Mouse (Mus musculus) hindbrain, embryonic 16.5 days (tissue): ENCODE results near the gene Marcks. TPM values are rescaled to one million over a fixed set of nuclear protein-coding genes. Genes with fewer than 3 reads are reported as not detected.

Experiments used
- ATAC-seq: fragments of 200-750 bp; cut with Nextera tagmentation; 2 replicates; pipeline ENCODE4 v1.8.0; 2017; ENCODE audit warnings: moderate TSS enrichment, moderate library complexity
- H3K27ac ChIP-seq: fragments of 300-500 bp; sonication (generic); 2 replicates; pipeline ENCODE4 v1.5.1; 2014; ENCODE audit warnings: low read depth, mild to moderate bottlenecking, control low read depth, low read length, moderate library complexity
- H3K27me3 ChIP-seq: fragments of 300-500 bp; sonication (generic); replicated peaks from 2 replicates; pipeline ENCODE4 v1.6.1; 2014; ENCODE audit warnings: low read length; ENCODE audit not compliant: control insufficient read depth, insufficient read depth
- H3K36me3 ChIP-seq: fragments of 300-500 bp; sonication (generic); 2 replicates; pipeline ENCODE4 v1.6.1; 2014; ENCODE audit warnings: mild to moderate bottlenecking, low read length, moderate library complexity, mixed read lengths; ENCODE audit not compliant: control insufficient read depth, insufficient read depth
- H3K4me1 ChIP-seq: fragments of 300-500 bp; sonication (generic); 2 replicates; pipeline ENCODE4 v1.6.1; 2014; ENCODE audit warnings: low read depth, low read length; ENCODE audit not compliant: control insufficient read depth, insufficient read depth
- H3K4me2 ChIP-seq: fragments of 300-500 bp; sonication (generic); 2 replicates; pipeline ENCODE4 v1.6.1; 2014; ENCODE audit warnings: mild to moderate bottlenecking, low read length, control low read depth, moderate library complexity
- H3K4me3 ChIP-seq: fragments of 300-500 bp; sonication (generic); 2 replicates; pipeline ENCODE4 v1.5.1; 2014; ENCODE audit warnings: mild to moderate bottlenecking, low read length, control low read depth, moderate library complexity
- H3K9ac ChIP-seq: fragments of 300-500 bp; sonication (generic); 2 replicates; pipeline ENCODE4 v1.6.1; 2014; ENCODE audit warnings: low read depth, mild to moderate bottlenecking, control low read depth, low read length, moderate library complexity
- H3K9me3 ChIP-seq: fragments of 300-500 bp; sonication (generic); 2 replicates; pipeline ENCODE4 v1.6.1; 2014; ENCODE audit warnings: mild to moderate bottlenecking, low read length, moderate library complexity; ENCODE audit not compliant: control insufficient read depth
- WGBS: fragments of 180-500 bp; shearing (Covaris S2); extraction: QIAGEN DNeasy Blood & Tissue Kit; methylation state at CpG from one replicate; pipeline ENCODE4 v1.1.7; 2014; 5-methylcytosine and 5-hydroxymethylcytosine counted together
- polyA plus RNA-seq: library from polyadenylated mRNA; unstranded; fragments of >200 nt; fragmentation: Nextera tagmentation; extraction: Ambion mirVana; gene quantifications from 2 replicates; pipeline ENCODE4 v1.2.1, GENCODE M21; 2015

Gene Marcks
- polyA plus RNA-seq, 1 experiment from 2014 or later: 154 TPM

GRCm38 (mm10) chr10:37112812-37113211 is 25.9 kb downstream of the Marcks start:
- Histone ChIP-seq H3K9ac (no peak overlapping the region), H3K4me3 (no peak overlapping the region), H3K4me1 (no peaks in the 10 kb centered on the region), H3K27me3 (no peaks in the 10 kb centered on the region), H3K36me3 (no peaks in the 10 kb centered on the region), H3K27ac (no peak overlapping the region), H3K9me3 (no peaks in the 10 kb centered on the region), H3K4me2 (no peak overlapping the region)
- ATAC-seq: no peak
- 82% methylated on average over 4 of the region's 4 CpGs for WGBS

- 84% methylated on average over 3 of the region's 3 CpGs for WGBS
- no peak overlapping the region for H3K4me2 ChIP-seq
Measured at GRCm38 (mm10) chr10:37112362-37112761, 26.4 kb downstream of the Marcks start.

GRCm38 (mm10) chr10:37111432-37111831 is 27.3 kb downstream of the Marcks start:
- Histone ChIP-seq H3K9ac (no peak overlapping the region), H3K9me3 (no peaks in the 10 kb centered on the region), H3K27me3 (no peaks in the 10 kb centered on the region), H3K27ac (no peak overlapping the region), H3K4me2 (no peak overlapping the region), H3K4me1 (no peaks in the 10 kb centered on the region), H3K36me3 (no peaks in the 10 kb centered on the region), H3K4me3 (no peak overlapping the region)
- no peak for ATAC-seq
- WGBS: 75% methylated on average over 2 of the region's 2 CpGs

More at GRCm38 (mm10) chr10:37112362-37112761, 26.4 kb downstream of the Marcks start:
- Histone ChIP-seq H3K4me3 (no peak overlapping the region), H3K27ac (no peak overlapping the region), H3K36me3 (no peaks in the 10 kb centered on the region), H3K9ac (no peak overlapping the region), H3K9me3 (no peaks in the 10 kb centered on the region), H3K4me1 (no peaks in the 10 kb centered on the region), H3K27me3 (no peaks in the 10 kb centered on the region)
- ATAC-seq: no peak

GRCm38 (mm10) chr10:37106871-37107627 is 31.7 kb downstream of the Marcks start:
- H3K4me3 ChIP-seq: no peak overlapping the region
- no peak overlapping the region for H3K27ac ChIP-seq
- H3K9ac ChIP-seq: no peak overlapping the region
- no peak overlapping the region for H3K4me2 ChIP-seq
- no peak for ATAC-seq
- no peaks in the 10 kb centered on the region for H3K9me3 ChIP-seq
- no peaks in the 10 kb centered on the region for H3K36me3 ChIP-seq
- WGBS: 85% methylated on average over 4 of the region's 4 CpGs
- H3K27me3 ChIP-seq: no peaks in the 10 kb centered on the region
- no peaks in the 10 kb centered on the region for H3K4me1 ChIP-seq

GRCm38 (mm10) chr10:37106303-37106702 is 32.4 kb downstream of the Marcks start:
- ATAC-seq: no peak
- 93% methylated on average over 8 of the region's 8 CpGs for WGBS
- no peak overlapping the region for H3K27ac ChIP-seq

GRCm38 (mm10) chr10:37102227-37103080 is 36.3 kb downstream of the Marcks start:
- H3K27me3 ChIP-seq: no peaks in the 10 kb centered on the region
- no peak overlapping the region for H3K27ac ChIP-seq
- no peak overlapping the region for H3K4me2 ChIP-seq
- ATAC-seq: no peak
- no peak overlapping the region for H3K4me3 ChIP-seq
- no peaks in the 10 kb centered on the region for H3K36me3 ChIP-seq
- H3K9ac ChIP-seq: no peak overlapping the region
- no peaks in the 10 kb centered on the region; the same call in 1 of the 2 replicates for H3K9me3 ChIP-seq
- WGBS: 55% methylated on average over 4 of the region's 4 CpGs
- H3K4me1 ChIP-seq: no peaks in the 10 kb centered on the region

More at GRCm38 (mm10) chr10:37106303-37106702, 32.4 kb downstream of the Marcks start:
- Histone ChIP-seq H3K27me3 (no peaks in the 10 kb centered on the region), H3K9me3 (no peaks in the 10 kb centered on the region), H3K4me3 (no peak overlapping the region), H3K36me3 (no peaks in the 10 kb centered on the region), H3K4me1 (no peaks in the 10 kb centered on the region), H3K4me2 (no peak overlapping the region), H3K9ac (no peak overlapping the region)

GRCm38 (mm10) chr10:37101733-37102132 is 37.0 kb downstream of the Marcks start:
- H3K27ac ChIP-seq: no peak overlapping the region
- no peaks in the 10 kb centered on the region; the same call in 1 of the 2 replicates for H3K9me3 ChIP-seq
- no peak overlapping the region for H3K9ac ChIP-seq
- H3K4me2 ChIP-seq: no peak overlapping the region
- H3K4me3 ChIP-seq: no peak overlapping the region
- ATAC-seq: peak; percentile 56; the same call in 1 of the 2 replicates
- no peaks in the 10 kb centered on the region for H3K4me1 ChIP-seq
- 39% methylated on average over 2 of the region's 2 CpGs for WGBS
- H3K36me3 ChIP-seq: no peaks in the 10 kb centered on the region
- no peaks in the 10 kb centered on the region for H3K27me3 ChIP-seq

- Histone ChIP-seq H3K4me1 (no peaks in the 10 kb centered on the region), H3K4me3 (no peak overlapping the region), H3K4me2 (no peak overlapping the region), H3K9me3 (no peaks in the 10 kb centered on the region; the same call in 1 of the 2 replicates), H3K36me3 (no peaks in the 10 kb centered on the region), H3K27ac (no peak overlapping the region), H3K27me3 (no peaks in the 10 kb centered on the region), H3K9ac (no peak overlapping the region)
- ATAC-seq: no peak
- WGBS: 87% methylated on average over 3 of the region's 3 CpGs
Measured at GRCm38 (mm10) chr10:37096529-37096928, 42.2 kb downstream of the Marcks start.

- Histone ChIP-seq H3K9me3 (no peaks in the 10 kb centered on the region; the same call in 1 of the 2 replicates), H3K27me3 (no peaks in the 10 kb centered on the region), H3K4me3 (no peak overlapping the region), H3K27ac (no peak overlapping the region), H3K4me2 (no peak overlapping the region), H3K36me3 (no peaks in the 10 kb centered on the region), H3K9ac (no peak overlapping the region), H3K4me1 (no peaks in the 10 kb centered on the region)
- no peak for ATAC-seq
- 69% methylated on average over 6 of the region's 6 CpGs for WGBS
Measured at GRCm38 (mm10) chr10:37095803-37096202, 42.9 kb downstream of the Marcks start.
